Mouse (Mus musculus): ENCODE results near the gene Tbl2.

The Tbl2 gene

DNA sequence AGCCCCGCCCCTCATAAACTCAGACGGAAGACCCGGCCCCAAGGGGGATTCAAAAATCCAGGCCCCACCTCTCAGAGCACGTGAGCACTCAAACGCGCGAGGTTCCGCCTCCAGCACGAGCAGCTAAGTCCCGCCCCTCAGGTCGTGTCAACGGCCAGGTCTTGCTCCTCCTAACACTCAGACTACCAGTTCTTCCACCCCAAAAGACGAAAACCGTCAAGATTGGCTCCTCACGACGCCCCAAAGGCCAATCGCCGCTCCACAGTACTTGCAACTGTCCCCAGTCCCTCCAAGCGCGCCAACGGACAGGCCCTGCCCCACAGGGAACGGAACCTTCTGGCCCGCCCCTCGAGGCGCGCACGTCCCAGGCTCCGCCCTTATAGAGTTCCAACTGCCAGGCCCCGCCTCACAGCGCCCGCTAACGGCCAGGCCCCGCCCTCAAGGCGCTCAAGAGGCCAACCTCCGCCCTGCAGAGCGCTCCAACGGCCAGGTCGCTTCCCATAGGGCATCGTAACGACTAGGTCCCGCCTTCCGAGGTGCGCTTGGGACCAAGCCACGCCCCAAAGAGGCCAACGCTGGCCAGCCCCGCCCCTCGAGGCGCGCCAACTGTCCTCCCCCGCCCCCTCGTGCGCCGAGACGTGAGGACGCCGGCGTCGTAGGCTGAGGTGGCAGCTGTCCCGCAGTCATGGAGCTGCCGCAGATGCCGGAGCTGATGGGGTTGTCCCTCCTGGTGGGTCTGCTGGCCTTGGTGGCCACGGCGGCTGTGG, at the start of gene Tbl2:
Gene Tbl2, plus strand, starts transcription at position 605 of the 767 bp plus-strand sequence.
- in situ Hi-C loops (cut with MboI; ENCODE audit: low sequenced_read_pairs), result no loop called here

- in situ Hi-C loops (cut with MboI; ENCODE audit: low sequenced_read_pairs), result no loop called here
Observed at GRCm38 (mm10) chr5:135100981-135101380, 48.5 kb upstream of the Tbl2 start.

- in situ Hi-C loops (cut with MboI; ENCODE audit: low sequenced_read_pairs), result no loop called here
Observed at GRCm38 (mm10) chr5:135103999-135104660, 45.3 kb upstream of the Tbl2 start.

- in situ Hi-C loops (cut with MboI; ENCODE audit: low sequenced_read_pairs), result no loop called here
Observed at GRCm38 (mm10) chr5:135106758-135107256, 42.6 kb upstream of the Tbl2 start.

- in situ Hi-C loops (cut with MboI; ENCODE audit: low sequenced_read_pairs), result no loop called here
Observed at GRCm38 (mm10) chr5:135107521-135108501, 41.6 kb upstream of the Tbl2 start.

- in situ Hi-C loops (cut with MboI; ENCODE audit: low sequenced_read_pairs), result no loop called here
Observed at GRCm38 (mm10) chr5:135109017-135109416, 40.4 kb upstream of the Tbl2 start.

GRCm38 (mm10) chr5:135109426-135109825, 40.0 kb upstream of the Tbl2 start:
- in situ Hi-C loops (cut with MboI; ENCODE audit: low sequenced_read_pairs), result no loop called here

- in situ Hi-C loops (cut with MboI; ENCODE audit: low sequenced_read_pairs), result no loop called here
Observed at GRCm38 (mm10) chr5:135109976-135110375, 39.5 kb upstream of the Tbl2 start.

GRCm38 (mm10) chr5:135113782-135114181, 35.7 kb upstream of the Tbl2 start:
- in situ Hi-C loops (cut with MboI; ENCODE audit: low sequenced_read_pairs), result no loop called here

GRCm38 (mm10) chr5:135115241-135115640, 34.2 kb upstream of the Tbl2 start:
- in situ Hi-C loops (cut with MboI; ENCODE audit: low sequenced_read_pairs), result no loop called here

DNA sequence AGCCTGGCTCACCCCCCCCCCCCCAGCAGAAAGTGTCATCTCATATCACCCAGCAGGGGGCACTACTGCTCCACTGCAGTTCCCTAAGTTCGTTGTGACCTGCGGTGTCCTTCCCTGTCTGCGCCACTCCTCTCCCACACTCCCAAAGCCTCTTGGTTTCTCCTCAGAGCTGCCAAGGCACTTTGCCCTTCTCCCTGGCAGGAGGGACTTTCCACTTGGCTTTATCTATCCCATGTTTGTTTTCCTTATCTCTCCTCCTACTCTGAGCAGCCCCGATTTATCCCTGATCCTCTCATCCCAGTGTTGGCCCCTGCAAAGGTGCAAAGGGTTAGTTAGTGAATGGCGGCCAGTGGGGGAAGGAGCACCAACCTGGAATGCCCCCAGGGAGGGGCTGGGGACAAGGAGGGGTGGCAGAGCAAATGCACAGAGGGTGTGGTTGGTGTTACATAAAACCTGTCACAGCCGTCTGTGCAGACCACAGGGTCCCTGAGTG, 30.8 kb upstream of the Tbl2 start:
- in situ Hi-C loops (cut with MboI; ENCODE audit: low sequenced_read_pairs), result no loop called here

GRCm38 (mm10) chr5:135120753-135121152, 28.7 kb upstream of the Tbl2 start:
- in situ Hi-C loops (cut with MboI; ENCODE audit: low sequenced_read_pairs), result no loop called here

DNA sequence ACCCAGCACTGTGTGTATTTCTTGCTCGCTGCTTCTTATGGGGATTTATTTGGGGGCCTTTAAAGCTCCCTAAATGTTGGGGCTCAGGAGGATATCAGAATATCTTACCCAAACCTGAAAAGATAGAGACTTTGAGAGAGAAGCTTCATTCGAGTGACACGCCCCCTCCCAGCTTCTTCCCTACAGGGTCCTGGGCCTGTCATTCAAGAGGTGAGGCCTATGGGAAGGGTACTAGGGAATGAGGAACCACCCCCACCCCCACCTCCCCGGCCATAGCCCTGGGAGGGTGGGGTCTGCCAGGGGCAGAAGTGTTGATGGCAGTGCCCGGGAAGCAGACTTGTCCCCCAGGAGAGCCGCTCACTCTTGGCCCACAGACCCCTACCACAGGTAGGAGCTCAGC, 23.3 kb upstream of the Tbl2 start:
- in situ Hi-C loops (cut with MboI; ENCODE audit: low sequenced_read_pairs), result no loop called here

DNA sequence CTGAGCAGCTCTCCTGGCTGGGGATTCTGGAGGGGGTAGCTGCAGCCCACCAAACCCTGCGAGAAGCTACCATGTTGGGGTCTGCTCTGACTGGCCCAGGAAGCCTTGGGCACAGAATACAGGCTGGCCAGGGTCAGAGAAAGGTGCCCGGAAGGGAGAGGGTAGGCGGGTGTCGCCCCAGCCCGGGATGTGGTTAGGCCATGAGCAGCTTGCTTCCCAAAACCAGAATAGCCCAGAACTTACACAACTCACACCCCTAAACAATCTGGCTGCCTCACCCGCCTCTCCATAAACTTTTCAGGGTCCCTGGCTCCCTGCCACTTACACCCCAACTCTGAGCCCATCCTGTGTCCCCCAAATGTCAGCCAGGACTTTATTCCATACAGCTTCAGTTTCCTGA, 21.8 kb upstream of the Tbl2 start:
- in situ Hi-C loops (cut with MboI; ENCODE audit: low sequenced_read_pairs), result no loop called here

DNA sequence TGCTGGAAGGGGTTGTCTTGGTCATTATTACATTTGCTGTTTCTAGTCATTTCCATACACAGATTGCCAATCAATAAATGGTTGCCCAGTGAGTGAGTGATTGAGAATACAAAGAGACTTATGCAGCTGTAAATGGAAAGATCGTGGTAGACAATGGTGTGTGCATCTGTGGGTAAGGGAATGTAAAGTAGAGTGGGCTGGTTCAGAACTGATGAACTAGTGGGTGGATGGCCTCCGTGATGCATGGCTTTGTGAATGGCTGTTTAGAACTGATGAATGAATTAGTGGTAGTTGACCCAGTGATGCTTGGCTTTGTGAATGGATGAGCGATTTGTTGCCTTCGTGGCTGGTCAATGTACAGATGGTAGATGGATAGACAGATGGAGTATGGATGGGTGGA, 19.7 kb upstream of the Tbl2 start:
- in situ Hi-C loops (cut with MboI; ENCODE audit: low sequenced_read_pairs), result no loop called here

- in situ Hi-C loops (cut with MboI; ENCODE audit: low sequenced_read_pairs), result no loop called here
Observed at GRCm38 (mm10) chr5:135133736-135134405, 15.6 kb upstream of the Tbl2 start.

DNA sequence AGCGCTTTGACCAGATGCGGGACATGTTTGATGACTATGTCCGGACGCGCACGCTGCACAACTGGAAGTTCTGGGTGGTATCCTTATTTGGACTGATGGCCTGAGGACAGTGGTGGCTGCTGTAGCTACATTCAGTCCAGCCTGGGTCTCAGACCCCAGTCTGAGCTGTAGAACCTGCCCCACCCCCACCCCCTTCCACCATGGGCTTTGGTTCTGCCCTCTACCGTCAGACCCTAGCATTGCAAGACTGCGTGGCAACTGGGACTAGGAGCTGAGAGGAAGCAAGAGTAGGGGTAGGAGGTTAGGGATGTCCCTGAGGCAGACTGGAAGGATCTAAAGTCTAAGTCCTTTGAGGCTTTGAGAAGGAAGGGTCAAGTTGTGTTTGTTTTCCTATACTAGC, 14.9 kb upstream of the Tbl2 start:
- in situ Hi-C loops (cut with MboI; ENCODE audit: low sequenced_read_pairs), result no loop called here

- in situ Hi-C loops (cut with MboI; ENCODE audit: low sequenced_read_pairs), result no loop called here
Observed at GRCm38 (mm10) chr5:135139881-135140280, 9.6 kb upstream of the Tbl2 start.

DNA sequence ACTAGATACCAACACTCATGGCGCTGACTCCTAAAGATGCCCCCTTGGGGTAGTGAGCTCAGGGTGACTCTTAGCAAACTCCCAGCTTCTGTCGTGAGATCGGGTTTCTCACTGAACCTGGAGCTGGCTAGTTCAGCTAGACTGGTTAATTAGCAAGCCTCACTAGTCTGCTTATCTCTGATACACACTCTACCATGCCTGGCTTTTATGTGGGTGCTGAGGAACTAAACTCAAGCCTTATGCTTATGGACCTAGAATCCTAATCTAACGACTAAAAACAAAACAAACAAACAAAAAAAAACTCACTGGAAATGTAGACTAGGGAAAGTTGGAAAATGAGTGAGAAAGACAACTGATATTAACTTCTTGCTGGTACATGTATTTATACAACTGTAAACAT, 5.0 kb upstream of the Tbl2 start:
- in situ Hi-C loops (cut with MboI; ENCODE audit: low sequenced_read_pairs), result no loop called here

- in situ Hi-C loops (cut with MboI; ENCODE audit: low sequenced_read_pairs), result no loop called here
Observed at GRCm38 (mm10) chr5:135145532-135145931, 3.9 kb upstream of the Tbl2 start.

Data from CH12F3 (cell line).